Mouse (Mus musculus) urinary bladder, postnatal 10 days (tissue): ENCODE measurements around the gene Hist1h1a.
"Not testable (repeated sequence)": the region's sequence is repeated elsewhere in the genome, so short reads cannot be mapped to it uniquely, and the experiment has no call there.

ENCODE experiments used
- DNase-seq: peaks from one replicate; pipeline ENCODE4 v3.0.0; 2022; ENCODE audit warnings: low spot score

The Hist1h1a gene

GRCm38 (mm10) chr13:23744421-23745380 is 18.8 kb upstream of the Hist1h1a start:
- DNase-seq = no peak

DNA sequence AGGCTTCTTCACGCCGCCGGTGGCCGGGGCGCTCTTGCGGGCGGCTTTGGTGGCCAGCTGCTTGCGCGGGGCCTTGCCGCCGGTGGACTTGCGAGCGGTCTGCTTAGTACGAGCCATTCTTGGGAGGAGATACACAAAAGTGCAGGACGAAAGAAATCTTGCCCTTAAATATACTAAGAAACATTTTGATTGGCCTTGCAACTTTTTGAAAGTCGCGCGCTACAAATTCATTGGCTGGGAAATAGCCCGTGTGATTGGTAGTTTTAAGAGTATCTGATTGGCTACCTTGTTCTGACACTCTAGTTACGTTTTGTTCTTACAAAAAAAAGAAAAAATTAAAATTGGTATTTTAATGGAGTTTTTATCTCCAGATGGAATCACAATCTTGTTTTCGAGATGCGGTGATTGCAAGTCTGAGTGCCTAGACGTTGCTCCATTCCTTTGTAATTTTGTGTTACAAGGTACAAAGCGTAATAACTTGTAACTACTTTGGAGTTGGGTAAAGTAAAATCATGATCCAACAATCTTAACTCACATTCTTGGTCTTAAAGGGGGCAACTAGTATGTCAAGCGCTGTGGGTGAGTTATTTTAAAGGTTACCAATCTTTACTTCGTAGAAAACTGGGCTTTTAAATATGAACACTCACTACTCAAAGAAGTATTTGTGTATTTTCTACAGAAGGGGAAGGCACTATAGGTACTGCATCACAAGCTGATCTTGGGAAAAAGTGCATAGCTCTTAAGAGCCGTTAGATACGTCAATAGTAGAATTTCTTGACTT is 17.9 kb upstream of the Hist1h1a start, which contains the start of gene Hist1h3c:
Gene Hist1h3c, minus strand, starts transcription at position 222 of the 781 bp plus-strand sequence.
- no peak for DNase-seq

GRCm38 (mm10) chr13:23746201-23747080 is 17.0 kb upstream of the Hist1h1a start, which contains the start of gene Hist1h2bb:
Gene Hist1h2bb, plus strand, starts transcription at chr13:23746734.
- not testable (repeated sequence) for DNase-seq

DNA sequence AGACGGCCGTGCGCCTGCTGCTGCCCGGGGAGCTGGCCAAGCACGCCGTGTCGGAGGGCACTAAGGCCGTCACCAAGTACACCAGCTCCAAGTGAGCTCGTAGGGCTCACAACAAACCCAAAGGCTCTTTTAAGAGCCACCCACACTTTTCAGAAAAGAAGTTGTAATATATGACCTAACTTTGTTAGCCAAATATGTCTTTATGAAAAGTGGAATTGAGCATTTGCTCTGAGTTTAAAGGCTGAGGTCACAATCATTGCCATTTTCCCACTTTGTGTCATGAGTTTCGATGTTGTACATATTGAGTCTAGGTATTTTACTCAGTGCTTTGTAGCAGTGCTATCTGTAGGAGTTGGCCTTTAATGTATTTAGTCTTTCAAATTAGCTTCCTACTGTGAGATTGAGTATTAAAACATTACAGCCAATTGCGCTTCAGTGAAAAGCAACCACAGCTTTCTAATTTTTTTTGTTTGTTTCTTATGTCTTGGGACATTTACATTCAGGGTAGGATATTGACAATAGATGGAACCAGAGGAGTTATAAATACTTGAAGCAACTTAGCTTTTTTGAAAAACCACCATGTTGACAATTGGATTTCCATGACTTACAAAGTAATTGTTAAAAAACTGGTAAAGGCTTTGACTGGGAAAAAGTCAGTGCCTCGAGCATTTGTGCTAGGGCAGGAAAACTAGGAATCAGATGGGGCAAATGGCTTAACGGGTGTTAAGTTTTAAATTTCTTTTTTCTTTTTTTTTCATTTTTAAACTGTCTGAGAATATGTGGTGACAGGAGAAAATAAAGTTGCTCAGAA is 16.2 kb upstream of the Hist1h1a start:
- DNase-seq = no peak

GRCm38 (mm10) chr13:23747892-23748288 is 15.6 kb upstream of the Hist1h1a start:
- no peak for DNase-seq

DNA sequence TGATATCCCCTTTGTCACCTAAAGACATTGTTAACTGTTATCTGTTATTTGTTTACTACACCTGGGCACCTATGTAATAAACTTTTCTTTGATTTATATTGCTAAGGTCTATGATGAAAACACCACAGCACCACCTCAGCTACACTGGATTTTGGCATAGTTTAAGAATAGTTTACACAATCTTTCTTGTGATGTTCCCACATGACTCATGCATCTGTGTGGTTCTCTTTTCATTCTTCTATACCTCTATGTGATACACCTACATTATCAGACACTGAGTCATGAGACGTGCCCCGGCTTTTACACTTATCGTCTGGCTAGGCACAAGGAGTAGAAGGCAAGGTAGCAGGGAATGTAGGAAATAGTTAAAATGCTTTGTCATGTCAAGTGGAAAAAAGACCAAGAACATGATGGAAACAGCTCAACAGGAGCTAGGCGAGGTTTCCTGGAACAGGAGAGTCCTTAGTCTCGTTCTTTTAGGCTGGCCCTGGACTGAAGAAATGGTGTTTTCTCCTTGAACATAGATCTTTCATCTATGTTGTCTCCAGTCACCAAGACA is 13.8 kb upstream of the Hist1h1a start:
- DNase-seq = no peak

GRCm38 (mm10) chr13:23750839-23751477 is 12.5 kb upstream of the Hist1h1a start, which contains the start of gene Hist1h2ab:
Gene Hist1h2ab, plus strand, starts transcription at chr13:23751126.
- not testable (repeated sequence) for DNase-seq

GRCm38 (mm10) chr13:23751478-23751956 is 11.9 kb upstream of the Hist1h1a start:
- DNase-seq = no peak

GRCm38 (mm10) chr13:23752067-23752741 is 11.3 kb upstream of the Hist1h1a start, which contains the start of gene Hist1h3b:
Gene Hist1h3b, plus strand, starts transcription at chr13:23752267.
- peak; percentile 47 for DNase-seq

- no peak for DNase-seq
These were observed 10.7 kb upstream of the Hist1h1a start for GRCm38 (mm10) chr13:23752742-23753172.

DNA sequence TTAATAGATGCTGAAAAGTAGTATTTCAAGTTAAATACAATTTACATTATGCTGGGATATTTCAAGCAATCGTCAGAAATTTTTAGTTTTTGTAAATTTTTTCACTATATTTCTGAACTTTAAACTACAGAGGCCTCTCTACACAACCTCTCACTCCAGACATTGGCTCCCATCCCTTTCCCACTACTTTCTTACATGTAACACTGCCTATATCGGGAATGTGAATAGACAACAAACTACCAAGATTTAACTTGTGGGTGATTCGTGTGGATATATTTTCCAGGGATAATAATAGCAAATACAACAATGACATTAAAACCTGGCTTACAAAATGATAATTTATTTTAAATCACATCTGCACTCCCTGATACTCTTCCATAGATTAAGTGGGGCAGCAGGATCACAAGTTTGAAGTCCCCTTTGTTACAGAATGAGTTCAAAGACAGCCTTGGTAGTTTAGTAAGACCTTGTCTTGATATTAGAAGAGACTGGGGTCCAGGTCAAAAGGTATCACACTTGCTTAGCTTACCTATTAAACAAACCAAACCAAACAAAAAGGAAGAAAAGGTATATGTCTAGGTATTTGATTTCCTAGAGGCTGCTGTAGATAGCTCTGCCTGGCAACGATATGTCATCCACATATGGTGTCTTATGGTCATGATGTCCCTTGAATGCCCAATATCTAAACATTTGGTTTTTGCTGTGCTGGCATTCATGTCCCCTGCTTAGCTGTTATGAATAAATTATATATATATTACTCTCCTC is 10.0 kb upstream of the Hist1h1a start:
- DNase-seq = no peak

GRCm38 (mm10) chr13:23755000-23755399 is 8.5 kb upstream of the Hist1h1a start:
- no peak for DNase-seq

- no peak for DNase-seq
These were observed 6.7 kb upstream of the Hist1h1a start, which contains the start of gene Hist1h4b for GRCm38 (mm10) chr13:23756790-23757189. Gene Hist1h4b, plus strand, starts transcription at chr13:23757013.

DNA sequence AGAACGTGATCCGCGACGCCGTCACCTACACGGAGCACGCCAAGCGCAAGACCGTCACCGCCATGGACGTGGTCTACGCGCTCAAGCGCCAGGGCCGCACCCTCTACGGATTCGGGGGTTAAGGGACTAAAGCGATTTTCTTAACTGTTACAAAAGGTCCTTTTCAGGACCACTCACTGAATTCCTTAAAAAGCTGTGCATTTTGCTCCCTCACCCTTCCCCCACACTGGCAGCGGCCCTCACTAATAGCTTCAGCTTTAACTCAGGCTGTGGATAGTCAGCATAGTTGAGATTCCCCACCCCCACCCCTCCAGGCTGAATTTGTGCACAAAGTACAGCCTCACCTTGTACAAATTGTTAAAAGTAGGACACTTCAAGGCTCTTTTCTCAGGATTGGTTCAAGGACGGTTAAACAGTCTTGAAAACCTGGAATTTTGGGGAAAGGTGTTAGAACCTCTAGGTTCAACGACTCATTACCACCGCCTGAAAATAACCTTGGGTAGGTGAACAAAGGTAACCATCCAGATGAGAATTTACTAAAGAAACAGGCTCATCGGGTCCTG is 6.2 kb upstream of the Hist1h1a start:
- DNase-seq = no peak

DNA sequence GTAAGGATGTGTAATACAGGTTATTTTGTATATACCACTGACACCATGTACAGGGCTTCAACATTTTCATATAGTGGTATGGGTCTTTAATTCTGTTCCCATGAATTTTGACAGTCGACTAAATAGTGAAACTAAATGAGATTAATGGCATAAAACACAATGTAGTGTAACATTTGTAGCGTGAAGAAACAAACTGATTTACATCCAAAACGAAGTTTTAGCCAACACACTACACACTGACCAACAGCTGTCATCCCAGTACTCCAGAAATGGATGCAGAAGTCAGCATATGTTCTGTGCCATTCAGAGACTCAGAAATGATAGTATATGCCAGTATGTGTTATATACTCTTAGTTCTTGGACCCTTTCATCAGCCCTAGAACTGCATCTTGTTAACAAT is 5.5 kb upstream of the Hist1h1a start:
- no peak for DNase-seq

DNA sequence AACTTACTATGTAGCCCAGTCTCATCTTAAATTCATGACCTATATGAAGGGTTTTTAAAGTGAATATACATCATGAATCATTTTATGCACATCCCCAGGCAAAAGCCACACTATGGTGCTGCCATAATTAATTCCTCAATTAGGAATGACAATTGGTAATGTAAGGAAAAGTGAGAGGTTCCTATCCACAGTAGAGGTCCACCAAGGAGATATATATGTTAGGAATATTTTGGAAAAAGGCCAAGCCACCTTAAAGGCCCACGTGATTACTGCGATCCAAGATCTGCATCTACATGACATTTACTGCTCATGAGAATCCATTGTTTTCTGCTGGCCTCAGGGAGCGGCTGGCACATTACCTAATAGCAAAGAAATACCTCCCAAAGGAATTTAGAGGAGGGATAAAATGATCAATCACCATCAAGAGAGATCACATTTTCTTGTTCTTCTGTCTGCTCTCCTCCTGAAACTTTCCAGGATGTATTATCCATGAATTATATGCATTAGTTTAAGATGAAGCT is 4.2 kb upstream of the Hist1h1a start:
- no peak for DNase-seq

- no peak for DNase-seq
These were observed 3.6 kb upstream of the Hist1h1a start for GRCm38 (mm10) chr13:23759916-23760239.
